Mouse (Mus musculus): ENCODE measurements at regions not wholly inside any gene's neighbourhood (a gene's known extent, or its start where the extent isn't known, plus 50 kb on each side); places are given as distances from the start of the nearest gene placed in this dataset.

GRCm38 (mm10) chr17:16101548-16101947, 270.7 kb upstream of the Rgmb start:
- no peak for DNase-seq

DNA sequence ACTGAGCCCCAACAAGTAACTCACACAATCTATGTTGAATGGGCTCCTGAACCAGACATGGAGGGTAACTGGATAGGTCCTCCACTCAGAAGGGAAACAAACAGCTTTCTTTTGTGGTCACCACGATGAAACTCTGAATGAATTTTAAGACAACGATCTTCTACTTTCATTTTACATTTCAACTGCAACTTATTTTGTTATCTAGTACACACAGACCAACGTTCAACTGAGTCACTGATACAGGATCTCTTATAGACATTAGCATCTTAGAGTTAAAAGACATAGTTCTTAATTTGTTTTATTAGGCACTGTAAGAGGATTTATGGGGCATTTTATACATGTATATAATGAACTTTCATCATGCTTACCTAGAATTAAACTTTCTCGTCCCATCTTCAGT, 262.1 kb upstream of the Rgmb start:
- DNase-seq, result no peak

- DNase-seq, result no peak
Observed at GRCm38 (mm10) chr17:16089619-16090280, 258.9 kb upstream of the Rgmb start.

- peak; percentile 5 for DNase-seq
Observed at GRCm38 (mm10) chr17:16088879-16089618, 258.2 kb upstream of the Rgmb start.

- DNase-seq, result no peak
Observed at GRCm38 (mm10) chr17:16087046-16087445, 256.2 kb upstream of the Rgmb start.

DNA sequence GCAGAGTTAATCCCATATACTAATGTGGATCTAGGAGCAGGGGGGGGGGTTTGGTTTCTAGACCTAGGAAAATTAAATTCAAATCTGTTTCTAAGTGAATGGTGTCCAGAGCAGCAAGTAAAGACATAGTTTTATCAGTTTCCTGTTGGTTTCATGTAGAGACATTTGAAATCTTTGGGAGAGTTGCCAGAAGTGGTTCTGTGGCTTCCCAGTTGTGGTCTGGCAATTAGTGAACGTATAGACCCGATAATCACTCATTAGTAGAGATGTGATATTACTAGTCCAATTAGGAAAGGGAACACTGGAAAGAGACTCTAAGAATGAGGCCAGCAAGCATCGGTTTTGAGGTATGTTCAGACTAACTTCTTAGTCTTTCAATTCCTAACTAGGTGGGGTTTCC, 252.0 kb upstream of the Rgmb start:
- no peak for DNase-seq

- DNase-seq, result no peak
Observed at GRCm38 (mm10) chr17:16078549-16078948, 247.7 kb upstream of the Rgmb start.

GRCm38 (mm10) chr17:16069334-16069733, 238.5 kb upstream of the Rgmb start:
- peak; percentile 3 for DNase-seq

GRCm38 (mm10) chr17:16067858-16068257, 237.0 kb upstream of the Rgmb start:
- no peak for DNase-seq

- peak; percentile 18 for DNase-seq
Observed at GRCm38 (mm10) chr17:16054481-16054880, 223.6 kb upstream of the Rgmb start.

DNA sequence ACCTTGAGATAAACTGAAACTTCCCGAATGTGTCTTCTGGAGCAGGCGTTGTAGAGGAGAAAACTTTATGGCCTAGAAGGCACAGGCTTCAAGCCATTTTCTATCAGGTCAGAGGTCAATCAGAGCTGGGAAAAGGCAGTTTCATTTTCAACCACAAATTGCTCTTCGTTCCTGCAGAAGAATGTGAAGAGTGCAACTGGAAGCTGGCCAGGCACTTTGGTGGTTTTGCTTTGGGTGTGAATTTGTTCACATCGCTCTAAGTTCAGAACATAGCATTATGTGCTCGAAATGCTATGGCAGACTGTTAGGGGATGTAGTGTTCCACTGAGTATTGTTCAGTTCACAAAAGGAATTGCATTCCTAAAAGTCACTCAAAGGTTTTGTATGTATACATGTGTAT, 220.9 kb upstream of the Rgmb start:
- DNase-seq, result no peak

DNA sequence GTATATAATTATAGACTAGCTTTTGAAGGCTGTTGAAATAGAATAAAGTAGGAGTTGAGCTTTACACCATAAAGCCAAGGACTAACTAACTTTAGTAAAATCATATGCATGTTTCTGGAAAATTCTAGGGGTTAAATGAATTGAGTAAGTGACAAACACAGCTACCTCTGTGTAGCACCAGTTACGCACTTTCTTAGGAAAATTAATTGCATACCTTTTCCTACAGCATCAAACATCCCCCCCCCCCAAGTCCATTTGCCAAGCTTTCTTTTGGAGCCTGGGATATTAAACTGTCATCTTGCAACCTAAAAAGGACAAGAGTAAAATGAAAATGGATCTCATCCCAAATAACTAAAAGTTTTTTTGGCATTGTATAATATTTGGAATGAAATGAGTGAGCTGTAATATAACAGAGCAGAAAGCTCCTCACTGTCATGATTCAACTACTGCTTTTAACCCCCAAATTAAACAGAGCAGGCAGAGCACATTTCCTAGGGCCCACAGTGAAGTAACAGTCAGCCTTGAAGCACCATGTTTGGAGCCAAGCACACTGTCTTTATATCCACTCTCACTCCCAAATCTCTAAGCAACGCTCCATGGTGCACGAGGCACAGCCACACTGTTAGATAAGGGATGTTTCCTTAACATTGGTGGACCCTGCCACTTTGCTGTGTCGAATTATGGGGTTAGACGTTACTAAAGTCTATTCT, 210.9 kb upstream of the Rgmb start:
- no peak for DNase-seq

DNA sequence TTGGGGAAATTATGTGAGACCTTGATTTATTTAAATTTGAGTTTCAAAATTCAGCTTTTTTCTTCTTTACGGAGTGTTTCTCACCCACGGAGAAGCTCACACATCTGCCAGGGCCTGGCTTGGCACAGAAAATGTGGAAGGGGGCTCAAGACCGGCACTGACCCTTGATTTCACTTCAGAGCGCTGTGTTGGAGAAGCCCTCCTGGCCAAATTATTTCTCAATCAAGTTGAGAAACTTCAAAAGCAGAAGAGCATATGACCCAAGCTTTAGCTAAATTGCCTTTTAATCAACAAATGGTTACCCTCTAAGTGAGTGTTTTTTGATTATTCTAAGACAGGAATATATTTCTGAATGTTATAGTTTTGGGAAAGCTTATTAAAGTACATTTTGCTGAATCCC, 197.2 kb upstream of the Rgmb start:
- no peak for DNase-seq

DNA sequence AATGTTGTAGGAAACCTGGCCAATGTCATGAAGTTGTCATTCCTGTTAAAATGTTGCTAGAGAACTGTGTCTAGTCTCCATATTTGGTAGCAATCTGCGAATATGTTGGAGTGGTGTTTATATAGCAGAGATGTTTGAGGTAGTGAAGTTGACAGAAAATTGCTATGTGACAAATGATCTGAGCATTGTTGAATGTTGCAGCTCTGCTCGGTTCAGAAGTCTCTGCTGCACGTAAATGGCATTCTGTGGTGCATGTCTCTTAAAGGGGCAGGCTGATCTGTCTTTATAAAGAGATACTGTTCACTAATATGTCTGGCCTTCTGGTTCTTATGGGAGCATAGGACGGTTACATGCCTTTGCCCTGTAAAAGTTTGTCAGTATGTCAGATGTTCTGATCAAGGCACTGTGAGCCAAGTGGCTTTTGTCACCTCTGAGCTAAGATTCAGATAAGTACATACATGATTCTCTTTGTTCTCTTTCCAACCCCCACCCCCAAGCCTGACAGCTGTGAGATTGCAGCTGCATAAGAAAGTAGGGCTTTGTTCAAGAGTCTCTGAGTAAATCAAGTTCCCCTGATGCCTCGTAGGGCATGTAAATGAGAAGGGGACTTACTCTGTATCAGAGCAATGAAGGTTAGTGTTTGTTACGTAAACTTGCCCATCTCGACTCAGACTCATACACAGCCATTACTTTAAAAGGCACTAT, 174.2 kb upstream of the Rgmb start:
- no peak for DNase-seq

GRCm38 (mm10) chr17:16004002-16004401, 173.2 kb upstream of the Rgmb start:
- DNase-seq, result no peak

GRCm38 (mm10) chr17:15998771-15999170, 167.9 kb upstream of the Rgmb start:
- no peak for DNase-seq

DNA sequence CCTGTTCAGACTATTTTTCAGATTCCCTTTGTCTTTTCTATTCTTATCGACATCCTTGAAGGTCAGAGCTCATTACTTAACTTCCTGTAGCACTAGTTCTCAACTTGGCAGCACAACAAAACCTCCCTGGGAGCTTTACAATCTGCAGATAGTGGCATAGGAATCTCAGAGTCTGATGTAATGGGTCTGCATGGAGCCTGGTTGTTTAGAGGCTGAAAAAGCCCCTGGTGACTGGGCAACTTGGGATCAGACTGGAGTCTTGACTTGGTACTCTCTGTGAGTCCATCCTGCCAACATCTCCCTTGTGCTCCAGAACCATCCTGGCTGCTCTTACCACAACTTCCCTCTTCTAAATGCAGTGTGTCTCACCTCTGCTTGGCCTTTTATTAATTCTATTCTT, 166.4 kb upstream of the Rgmb start:
- no peak for DNase-seq

GRCm38 (mm10) chr17:15995493-15995892, 164.7 kb upstream of the Rgmb start:
- no peak for DNase-seq

- peak; percentile 56 for DNase-seq
Observed at GRCm38 (mm10) chr17:15993361-15994287, 162.8 kb upstream of the Rgmb start.

DNA sequence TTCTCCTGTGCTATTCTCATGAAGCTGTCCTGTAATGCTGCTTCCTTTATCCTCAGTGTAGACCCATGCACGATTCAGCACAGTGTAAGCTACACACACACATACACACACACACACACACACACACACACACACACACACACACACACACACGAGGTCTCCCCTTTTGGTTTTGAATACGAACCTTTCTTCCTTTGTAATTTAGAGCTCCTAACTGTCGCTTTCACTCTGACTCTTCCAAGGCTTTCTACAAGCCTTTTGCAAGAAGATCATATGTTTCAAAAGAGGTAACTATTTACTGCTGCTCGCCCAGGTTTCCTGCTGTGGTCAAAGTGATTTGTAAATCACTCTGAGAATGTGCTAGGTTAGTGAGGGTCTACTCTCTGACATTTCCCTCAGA, 161.1 kb upstream of the Rgmb start:
- DNase-seq, result no peak

GRCm38 (mm10) chr17:15990303-15990702, 159.5 kb upstream of the Rgmb start:
- peak; percentile 42 for DNase-seq

GRCm38 (mm10) chr17:15981558-15981957, 150.7 kb upstream of the Rgmb start:
- DNase-seq, result no peak

Measured in layer of hippocampus, adult 9-11 months (tissue).